Mouse (Mus musculus) cerebellum, adult 8-10 months (tissue): ENCODE measurements around the gene Rgp1.
"Not testable (repeated sequence)": the region's sequence is repeated elsewhere in the genome, so short reads cannot be mapped to it uniquely, and the experiment has no call there.

Experiments used
- DNase-seq: peaks from one replicate; pipeline ENCODE4 v3.0.0; 2022

Rgp1 gene

GRCm38 (mm10) chr4:43562769-43563600 is 15.5 kb upstream of the Rgp1 start:
- no peak for DNase-seq

- DNase-seq: no peak
Observed at GRCm38 (mm10) chr4:43563601-43563875, 15.0 kb upstream of the Rgp1 start.

GRCm38 (mm10) chr4:43564231-43564630 is 14.3 kb upstream of the Rgp1 start:
- no peak for DNase-seq

GRCm38 (mm10) chr4:43567140-43567539 is 11.4 kb upstream of the Rgp1 start:
- no peak for DNase-seq

- DNase-seq: no peak
Observed at GRCm38 (mm10) chr4:43571395-43572045, 7.0 kb upstream of the Rgp1 start.

GRCm38 (mm10) chr4:43573561-43573960 is 5.0 kb upstream of the Rgp1 start:
- no peak for DNase-seq

- DNase-seq: no peak
Observed at GRCm38 (mm10) chr4:43575356-43575755, 3.2 kb upstream of the Rgp1 start.

- no peak for DNase-seq
Observed at GRCm38 (mm10) chr4:43577237-43577881, 1.2 kb upstream of the Rgp1 start.

- no peak for DNase-seq
Observed at GRCm38 (mm10) chr4:43579256-43579655, 741 bp downstream of the Rgp1 start.

GRCm38 (mm10) chr4:43579731-43580130 is 1.2 kb downstream of the Rgp1 start:
- DNase-seq: no peak

- DNase-seq: no peak
Observed at GRCm38 (mm10) chr4:43580721-43581120, 2.2 kb downstream of the Rgp1 start.

GRCm38 (mm10) chr4:43581381-43581780 is 2.9 kb downstream of the Rgp1 start:
- no peak for DNase-seq

- DNase-seq: no peak
Observed at GRCm38 (mm10) chr4:43582241-43582640, 3.7 kb downstream of the Rgp1 start.

GRCm38 (mm10) chr4:43583421-43583820 is 4.9 kb downstream of the Rgp1 start:
- no peak for DNase-seq

- no peak for DNase-seq
Observed at GRCm38 (mm10) chr4:43584444-43585416, 6.2 kb downstream of the Rgp1 start, which contains the start of gene Msmp. TSS of gene Msmp (minus strand) at chr4:43584494.

- no peak for DNase-seq
Observed at GRCm38 (mm10) chr4:43585682-43586081, 7.2 kb downstream of the Rgp1 start.

- DNase-seq: no peak
Observed at GRCm38 (mm10) chr4:43586411-43586810, 7.9 kb downstream of the Rgp1 start.

- no peak for DNase-seq
Observed at GRCm38 (mm10) chr4:43587681-43588080, 9.2 kb downstream of the Rgp1 start.

GRCm38 (mm10) chr4:43591543-43591942 is 13.0 kb downstream of the Rgp1 start:
- DNase-seq: no peak

GRCm38 (mm10) chr4:43591961-43592360 is 13.4 kb downstream of the Rgp1 start:
- no peak for DNase-seq

GRCm38 (mm10) chr4:43593453-43593852 is 14.9 kb downstream of the Rgp1 start:
- no peak for DNase-seq

- not testable (repeated sequence) for DNase-seq
Observed at GRCm38 (mm10) chr4:43596597-43596996, 18.1 kb downstream of the Rgp1 start.

- DNase-seq: no peak
Observed at GRCm38 (mm10) chr4:43598200-43598599, 19.7 kb downstream of the Rgp1 start.
